Mouse (Mus musculus): Measurements from ENCODE around the gene Gm10135.
"Not testable (repeated sequence)": the region's sequence is repeated elsewhere in the genome, so short reads cannot be mapped to it uniquely, and the experiment has no call there.

The Gm10135 gene

GRCm38 (mm10) chr5:72960096-72960495 lies 14.4 kb downstream of the Gm10135 start:
- no peak for DNase-seq (ENCODE audit: low spot score)

DNA sequence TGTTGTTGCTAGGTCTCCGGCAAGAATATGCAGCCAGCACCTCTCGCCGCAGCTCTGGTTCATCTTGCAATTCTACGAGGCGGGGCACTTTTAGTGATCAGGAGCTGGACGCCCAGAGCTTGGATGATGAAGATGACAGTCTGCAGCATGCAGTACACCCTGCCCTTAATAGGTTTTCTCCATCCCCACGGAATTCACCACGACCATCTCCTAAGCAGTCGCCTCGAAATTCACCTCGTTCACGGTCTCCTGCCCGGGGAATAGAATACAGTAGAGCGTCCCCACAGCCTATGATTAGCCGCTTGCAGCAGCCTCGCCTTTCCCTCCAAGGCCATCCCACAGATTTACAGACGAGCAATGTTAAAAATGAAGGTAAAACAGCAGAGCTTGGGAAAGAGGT lies 17.2 kb downstream of the Gm10135 start:
- DNase-seq (ENCODE audit: low spot score), result no peak

GRCm38 (mm10) chr5:72953996-72954604 lies 20.4 kb downstream of the Gm10135 start:
- DNase-seq (ENCODE audit: low spot score), result no peak

DNA sequence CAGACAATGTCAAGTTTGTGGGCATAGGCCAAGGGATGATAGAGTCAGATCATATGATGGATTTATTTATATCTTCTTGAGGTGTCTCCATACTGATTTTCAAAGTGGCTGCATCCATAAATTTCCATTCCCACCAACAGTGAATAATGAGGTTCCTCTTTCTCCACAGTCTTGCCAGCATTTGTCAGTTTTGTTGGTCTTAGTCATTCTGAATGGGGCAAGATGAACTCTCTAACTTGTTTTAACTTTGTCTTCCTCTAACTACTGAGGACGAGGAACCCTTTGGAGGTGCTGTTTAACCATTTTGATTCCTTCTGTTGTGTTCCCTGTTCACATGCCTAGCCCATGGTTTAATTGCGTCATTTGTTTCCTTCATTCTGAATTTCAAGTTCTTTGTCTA lies 24.2 kb downstream of the Gm10135 start:
- no peak for DNase-seq (ENCODE audit: low spot score)

DNA sequence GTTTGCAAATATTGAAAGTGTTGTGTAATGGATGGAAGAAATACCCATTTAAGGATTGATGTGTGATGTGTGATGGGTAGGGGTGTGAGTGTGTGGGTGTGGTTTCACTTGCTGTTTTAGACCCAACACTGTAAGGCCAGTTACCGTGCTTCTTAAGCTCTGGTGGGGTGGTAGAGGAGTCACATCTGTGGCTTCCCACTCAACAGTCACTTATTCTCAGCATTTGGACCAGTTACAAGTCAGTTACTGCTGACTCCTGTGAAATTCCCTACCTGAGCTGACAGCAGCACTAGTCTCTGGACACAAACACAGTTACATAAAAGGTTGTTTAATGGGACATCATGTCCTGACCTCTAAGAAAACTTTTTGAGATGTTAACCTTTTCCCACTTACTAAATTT lies 26.4 kb downstream of the Gm10135 start:
- DNase-seq (ENCODE audit: low spot score), result no peak

DNA sequence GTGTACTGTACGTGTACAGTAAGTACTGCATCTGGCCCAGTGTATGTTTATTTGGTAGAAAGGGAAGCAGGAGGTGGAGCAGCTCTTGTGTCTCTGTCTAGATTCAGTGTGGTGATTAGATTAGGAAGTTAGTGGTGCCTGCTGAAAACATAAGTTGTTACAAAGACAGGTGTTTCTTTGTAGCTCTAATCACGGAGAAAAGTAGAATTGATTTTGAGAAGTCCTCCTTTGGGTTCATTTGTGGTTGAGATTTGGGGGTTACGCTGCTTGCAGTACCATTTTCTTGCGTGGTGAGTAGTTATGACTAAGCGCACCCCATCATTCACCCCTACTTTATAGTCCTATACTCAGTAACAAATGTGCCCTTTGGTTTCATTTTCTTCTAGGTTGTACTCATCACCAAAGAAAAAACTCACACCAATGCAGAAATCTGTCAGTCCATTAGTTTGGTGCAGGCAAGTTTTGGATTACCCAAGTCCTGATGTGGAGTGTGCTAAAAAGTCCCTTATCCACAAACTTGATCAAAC lies 33.5 kb downstream of the Gm10135 start:
- DNase-seq (ENCODE audit: low spot score), result no peak

DNA sequence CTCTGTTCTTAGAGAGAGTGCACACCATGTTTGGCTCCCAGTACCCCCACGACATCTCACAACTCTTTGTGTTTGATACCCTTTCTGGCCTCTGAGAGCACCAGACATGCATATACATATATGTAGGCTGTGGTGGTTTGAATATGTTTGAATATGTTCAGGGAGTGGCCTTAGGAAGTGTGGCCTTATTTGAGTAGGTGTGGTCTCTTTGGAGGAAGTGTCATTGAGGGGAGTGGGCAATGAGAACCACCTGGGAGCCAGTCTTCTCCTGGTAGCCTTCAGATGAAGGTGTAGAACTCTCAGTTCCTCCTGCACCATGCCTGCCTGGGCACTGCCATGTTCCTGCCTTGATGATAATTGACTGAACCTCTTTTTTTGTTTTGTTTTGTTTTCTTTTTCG lies 35.2 kb downstream of the Gm10135 start:
- DNase-seq (ENCODE audit: low spot score), result no peak

- DNase-seq (ENCODE audit: low spot score), result not testable (repeated sequence)
These were observed 36.1 kb downstream of the Gm10135 start for GRCm38 (mm10) chr5:72938421-72938820.

DNA sequence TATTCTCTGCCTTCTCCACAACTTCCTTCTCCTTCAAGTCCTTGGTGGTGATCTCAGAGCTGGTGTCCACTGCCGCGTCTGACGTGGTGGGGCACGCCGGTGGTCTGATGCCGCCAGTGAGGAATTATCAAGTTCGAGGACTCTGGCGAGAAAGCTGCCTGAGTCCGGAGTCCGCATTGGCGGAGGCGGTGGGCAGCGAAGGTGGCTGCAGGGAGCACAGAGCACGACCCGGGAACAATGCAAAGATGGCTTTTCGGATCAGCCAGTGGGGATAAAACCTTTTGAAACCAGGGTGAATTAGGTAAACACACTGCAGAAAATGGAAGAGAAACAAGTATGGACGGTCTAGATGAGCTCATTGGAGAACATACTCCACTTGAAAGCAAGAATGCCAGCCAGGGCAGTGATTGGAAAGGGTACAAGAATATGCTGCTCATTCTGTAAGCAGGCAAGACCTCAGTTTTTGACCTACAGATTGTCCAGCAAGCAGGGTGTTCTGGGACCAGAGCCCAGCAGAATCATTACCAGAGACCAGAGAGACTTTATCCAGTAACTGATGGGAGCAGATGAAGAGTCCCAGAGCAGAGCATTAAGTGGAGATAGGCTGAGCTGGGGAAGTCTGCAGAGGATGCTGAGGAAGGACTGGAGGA lies 41.4 kb downstream of the Gm10135 start:
- no peak for DNase-seq (ENCODE audit: low spot score)

GRCm38 (mm10) chr5:72927074-72927473 lies 47.4 kb downstream of the Gm10135 start:
- DNase-seq (ENCODE audit: low spot score), result no peak

DNA sequence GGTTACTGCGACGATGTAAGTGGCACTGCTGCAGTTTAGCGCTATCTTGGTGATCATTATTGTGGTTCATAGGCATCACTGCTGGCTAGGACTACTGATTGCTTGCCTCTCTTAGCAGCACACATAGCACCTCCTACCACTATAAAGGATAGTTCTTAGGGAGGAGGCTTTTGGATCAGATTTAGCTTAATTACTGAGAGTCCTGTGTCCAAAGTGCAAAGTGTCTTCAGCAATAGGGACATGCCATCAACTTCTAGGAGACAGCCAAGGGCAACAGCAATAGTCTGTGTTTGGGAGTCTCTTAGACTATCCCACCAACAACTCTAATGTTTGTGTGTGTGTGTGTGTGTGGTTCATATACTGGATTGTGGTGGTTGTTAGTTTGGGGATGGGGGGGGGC lies 51.7 kb downstream of the Gm10135 start:
- DNase-seq (ENCODE audit: low spot score), result no peak

DNA sequence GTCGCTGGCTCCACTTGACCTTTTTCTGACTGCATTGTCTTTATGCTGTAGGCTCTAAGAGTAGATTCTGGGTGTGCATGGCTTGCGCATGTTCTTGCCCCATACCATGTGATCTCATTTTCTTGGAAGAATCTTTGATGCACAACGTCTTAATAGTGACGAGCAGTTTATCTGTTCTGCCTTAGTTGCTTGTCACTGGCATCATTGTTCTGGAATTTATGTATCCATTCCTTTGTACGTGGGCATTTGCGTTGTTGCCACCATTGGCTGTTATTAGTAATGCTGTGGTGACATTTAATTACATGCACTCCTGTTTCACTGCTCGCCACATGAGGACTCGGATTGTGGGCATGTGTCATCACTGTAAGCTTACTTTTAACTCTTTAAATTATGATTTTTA lies 53.3 kb downstream of the Gm10135 start:
- no peak for DNase-seq (ENCODE audit: low spot score)

DNA sequence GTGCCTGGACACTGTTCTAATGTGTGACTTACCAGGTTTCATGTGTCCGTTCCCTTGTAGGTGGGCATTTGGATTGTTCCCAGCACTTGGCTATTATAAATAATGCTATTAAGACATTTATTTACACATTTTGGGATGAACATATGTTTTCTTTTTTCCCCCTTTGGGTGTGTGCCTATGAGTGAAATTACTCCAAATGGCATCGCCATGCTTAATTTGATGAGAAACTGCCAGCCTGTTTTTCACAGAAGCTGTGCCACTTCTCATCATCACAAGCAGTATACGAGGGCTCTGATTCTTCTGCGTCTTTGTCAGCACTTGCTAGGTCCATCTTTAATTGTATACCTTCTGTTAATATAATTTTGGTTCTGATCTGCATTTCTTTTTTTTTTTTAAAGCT lies 54.1 kb downstream of the Gm10135 start:
- DNase-seq (ENCODE audit: low spot score), result no peak

DNA sequence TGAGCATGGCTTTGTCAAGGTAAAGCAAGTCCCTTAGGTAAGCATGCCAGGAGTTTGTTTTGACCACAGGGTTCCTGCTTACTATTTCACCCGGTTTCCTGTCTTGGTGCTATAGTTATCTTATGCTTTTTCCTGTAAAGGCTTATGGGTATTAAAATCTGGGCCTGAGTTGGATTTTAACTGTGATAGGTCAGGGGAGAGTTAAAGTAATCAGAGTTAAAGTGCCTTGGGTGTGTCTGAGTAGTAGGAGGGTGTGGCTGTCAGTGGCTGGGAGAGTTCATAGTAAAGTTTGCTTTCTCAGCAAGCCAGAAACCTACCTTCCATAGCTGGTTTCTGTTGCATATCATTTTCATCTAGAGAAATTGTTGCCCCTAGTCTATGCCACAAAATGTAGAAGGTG lies 57.7 kb downstream of the Gm10135 start:
- DNase-seq (ENCODE audit: low spot score), result no peak

DNA sequence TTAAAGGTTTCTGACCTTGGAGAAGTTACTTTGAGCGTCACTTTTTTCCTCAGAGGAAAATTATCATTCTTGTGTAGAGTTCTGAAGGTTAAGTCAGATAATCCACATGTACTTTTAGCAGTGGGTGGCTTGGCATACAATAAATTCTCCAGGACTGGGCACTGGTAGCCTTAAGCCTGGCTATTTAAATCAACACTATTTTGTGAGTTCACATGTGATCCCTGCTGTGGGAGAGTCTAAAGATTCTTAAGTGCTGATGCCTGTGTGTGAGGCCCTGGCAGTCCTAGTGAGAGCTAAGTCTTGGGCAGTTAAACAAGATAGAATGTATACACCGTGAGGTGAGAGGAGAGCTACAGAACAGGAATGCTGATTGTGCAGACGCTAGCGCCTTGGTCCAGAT lies 58.5 kb downstream of the Gm10135 start:
- no peak for DNase-seq (ENCODE audit: low spot score)
